Mouse (Mus musculus) liver, embryonic 11.5 days (tissue): Measurements from ENCODE around the gene Sec13. TPM values are rescaled to one million over a fixed set of nuclear protein-coding genes. Genes with fewer than 3 reads are reported as not detected.

Experiments
- ATAC-seq: fragments of 200-750 bp; cut with Nextera tagmentation; replicated peaks from 2 replicates; pipeline ENCODE4 v1.8.0; 2017; ENCODE audit warnings: moderate number of reproducible peaks, mild to moderate bottlenecking, moderate TSS enrichment, moderate library complexity; ENCODE audit not compliant: low FRiP score
- DNase-seq: peaks from one replicate; pipeline ENCODE4 v3.0.0-alpha.2; 2017; ENCODE audit warnings: low spot score
- H3K27ac ChIP-seq: fragments of 300-500 bp; sonication (generic); 2 replicates; pipeline ENCODE4 v1.5.1; 2014; ENCODE audit warnings: mild to moderate bottlenecking, low read depth, low read length, control low read depth
- H3K27me3 ChIP-seq: fragments of 300-500 bp; sonication (generic); replicated peaks from 2 replicates; pipeline ENCODE4 v1.6.1; 2014; ENCODE audit warnings: low read length, mixed read lengths; ENCODE audit not compliant: control insufficient read depth, insufficient read depth
- H3K36me3 ChIP-seq: fragments of 300-500 bp; sonication (generic); 2 replicates; pipeline ENCODE4 v1.6.1; 2014; ENCODE audit warnings: mild to moderate bottlenecking, low read length, moderate library complexity, mixed read lengths; ENCODE audit not compliant: control insufficient read depth, insufficient read depth
- H3K4me1 ChIP-seq: fragments of 300-500 bp; sonication (generic); replicated peaks from 2 replicates; pipeline ENCODE4 v1.6.1; 2014; ENCODE audit warnings: low read length, mixed read lengths; ENCODE audit not compliant: control insufficient read depth, insufficient read depth
- H3K4me2 ChIP-seq: fragments of 300-500 bp; sonication (generic); 2 replicates; pipeline ENCODE4 v1.6.1; 2014; ENCODE audit warnings: mild to moderate bottlenecking, control low read depth, moderate library complexity
- H3K4me3 ChIP-seq: fragments of 300-500 bp; sonication (generic); 2 replicates; pipeline ENCODE4 v1.5.1; 2014; ENCODE audit warnings: low read depth, low read length, control low read depth
- H3K9ac ChIP-seq: fragments of 300-500 bp; sonication (generic); 2 replicates; pipeline ENCODE4 v1.6.1; 2014; ENCODE audit warnings: low read depth, low read length, control low read depth
- H3K9me3 ChIP-seq: fragments of 300-500 bp; sonication (generic); 2 replicates; pipeline ENCODE4 v1.6.1; 2016; ENCODE audit warnings: low read length, inconsistent platforms, mixed read lengths; ENCODE audit not compliant: control insufficient read depth
- WGBS: fragments of 180-500 bp; shearing (Covaris S2); extraction: QIAGEN DNeasy Blood & Tissue Kit; methylation state at CpG from one replicate; pipeline ENCODE4 v1.1.7; 2014; 5-methylcytosine and 5-hydroxymethylcytosine counted together
- polyA plus RNA-seq: library from polyadenylated mRNA; unstranded; fragments of >200 nt; fragmentation: Nextera tagmentation; extraction: Ambion mirVana; gene quantifications from 2 replicates; pipeline ENCODE4 v1.2.1, GENCODE M21; 2014

The Sec13 gene
- 236 and 241 TPM in 2 replicates for polyA plus RNA-seq

DNA sequence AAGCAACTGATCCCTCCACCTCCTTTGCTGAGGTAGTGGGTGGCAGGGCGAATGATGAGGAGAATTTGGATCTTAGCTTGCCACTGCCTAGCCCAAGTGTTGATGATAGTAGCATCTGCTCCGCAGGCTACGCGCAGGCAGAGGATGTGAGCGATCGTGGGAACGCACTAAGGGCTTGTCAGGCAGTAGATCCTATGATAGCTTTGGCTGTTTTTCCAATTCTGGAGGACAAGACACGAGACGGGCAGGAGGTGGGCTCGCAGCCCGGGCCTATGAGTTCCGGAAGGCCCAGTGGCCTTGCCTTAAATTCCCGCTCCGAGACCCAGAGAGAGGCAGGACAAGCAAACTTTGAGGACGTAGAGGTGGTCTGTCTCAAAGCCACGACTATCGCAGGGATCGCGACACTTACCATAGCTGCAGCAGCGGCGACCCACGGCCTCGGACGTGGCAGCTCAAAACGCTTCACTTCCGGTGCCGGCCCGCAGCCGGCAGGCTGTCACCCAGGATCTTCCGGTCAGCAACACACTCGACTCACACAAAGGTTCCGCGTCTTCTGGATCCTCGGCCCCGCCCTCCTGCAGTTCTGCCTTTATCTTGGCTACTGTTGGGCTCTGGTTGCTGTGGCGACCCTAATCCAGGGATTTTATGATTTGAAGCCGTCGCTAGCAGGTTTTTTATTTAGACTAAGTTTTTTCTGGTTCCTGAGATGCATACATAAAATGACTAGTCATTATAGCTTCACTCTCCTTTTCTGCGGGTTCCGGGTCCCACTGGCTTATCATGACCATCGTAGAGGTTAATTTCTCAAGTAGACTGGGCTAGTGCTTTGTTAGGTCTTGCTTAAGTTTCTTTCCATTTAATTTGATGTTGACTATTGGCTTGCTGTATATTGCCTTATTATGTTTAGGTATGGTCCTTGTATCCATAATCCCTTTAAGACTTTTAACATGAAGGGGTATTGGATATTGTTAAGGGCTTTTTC, at the start of gene Sec13:
Sec13 (minus strand) TSS at position 508 of the 982 bp plus-strand sequence.
- WGBS = 7% methylated on average over 41 of the region's 41 CpGs
- peak within 1 kb of the TSS; percentile 85 for H3K4me3 ChIP-seq
- peaks cover 8% of the 10 kb centered on the region for H3K4me1 ChIP-seq
- peak; percentile 83 for ATAC-seq
- DNase-seq = peak; percentile 80
- H3K27ac ChIP-seq = 0 out of 2 replicates have a peak within 1 kb of the TSS, but pooled peaks have one; percentile 4
- H3K9me3 ChIP-seq = no peaks in the 10 kb centered on the region
- H3K27me3 ChIP-seq = no peaks in the 10 kb centered on the region
- H3K36me3 ChIP-seq = peaks cover 19% of the 10 kb centered on the region
- peak within 1 kb of the TSS; percentile 82 for H3K9ac ChIP-seq
- peak within 1 kb of the TSS; percentile 73 for H3K4me2 ChIP-seq

- no peak overlapping the region for H3K4me2 ChIP-seq
- no peak overlapping the region for H3K27ac ChIP-seq
- H3K36me3 ChIP-seq = no peaks in the 10 kb centered on the region
- H3K27me3 ChIP-seq = no peaks in the 10 kb centered on the region
- no peak overlapping the region for H3K9ac ChIP-seq
- ATAC-seq (no peak), DNase-seq (no peak)
- H3K4me1 ChIP-seq = no peaks in the 10 kb centered on the region
- no peaks in the 10 kb centered on the region for H3K9me3 ChIP-seq
- 57% methylated on average over 6 of the region's 6 CpGs for WGBS
- no peak overlapping the region for H3K4me3 ChIP-seq
Observed at GRCm38 (mm10) chr6:113787459-113787968, 47.0 kb upstream of the Sec13 start.

GRCm38 (mm10) chr6:113785658-113786057, 45.1 kb upstream of the Sec13 start:
- WGBS = 63% methylated on average over 7 of the region's 7 CpGs
- no peaks in the 10 kb centered on the region for H3K4me1 ChIP-seq

DNA sequence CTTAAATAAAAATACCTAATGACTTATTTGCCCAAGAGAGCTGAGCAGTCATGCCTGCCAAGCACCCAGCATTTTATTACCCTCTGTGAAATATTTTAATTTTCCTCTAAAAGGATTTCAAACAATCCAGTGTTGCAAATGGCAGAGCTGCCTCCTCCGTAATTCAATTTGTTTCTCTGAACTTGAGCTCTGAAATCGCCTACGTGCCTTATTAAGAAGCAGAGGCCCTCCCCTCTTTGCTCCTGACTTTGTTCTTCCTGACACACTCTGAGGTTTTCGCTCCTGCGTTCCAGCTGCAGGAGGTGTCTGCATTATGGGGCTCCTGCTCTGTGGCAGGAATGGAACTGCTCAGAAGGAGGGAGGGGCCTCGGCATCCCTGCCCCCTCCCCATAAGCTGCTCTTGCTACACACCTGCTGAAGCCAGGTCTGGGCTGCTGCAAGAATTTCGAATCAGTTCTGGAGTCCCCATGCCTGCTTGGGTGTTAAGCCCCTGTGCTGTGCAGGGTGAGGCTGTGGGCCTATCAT, 37.7 kb upstream of the Sec13 start:
- Histone ChIP-seq H3K36me3 (no peaks in the 10 kb centered on the region), H3K4me3 (no peak overlapping the region), H3K9me3 (no peaks in the 10 kb centered on the region), H3K4me2 (no peak overlapping the region), H3K27ac (no peak overlapping the region), H3K4me1 (no peaks in the 10 kb centered on the region), H3K27me3 (no peaks in the 10 kb centered on the region), H3K9ac (no peak overlapping the region)
- ATAC-seq = no peak
- no peak for DNase-seq
- 62% methylated on average over 7 of the region's 7 CpGs for WGBS

More at GRCm38 (mm10) chr6:113785658-113786057, 45.1 kb upstream of the Sec13 start:
- ATAC-seq (no peak), DNase-seq (no peak)
- H3K9ac ChIP-seq = no peak overlapping the region
- H3K36me3 ChIP-seq = no peaks in the 10 kb centered on the region
- H3K4me3 ChIP-seq = no peak overlapping the region
- H3K4me2 ChIP-seq = no peak overlapping the region
- no peaks in the 10 kb centered on the region for H3K9me3 ChIP-seq
- H3K27me3 ChIP-seq = no peaks in the 10 kb centered on the region
- no peak overlapping the region for H3K27ac ChIP-seq

GRCm38 (mm10) chr6:113768804-113769203, 28.3 kb upstream of the Sec13 start:
- no peak overlapping the region for H3K4me3 ChIP-seq
- DNase-seq (no peak), ATAC-seq (no peak)
- WGBS = 57% methylated on average over 11 of the region's 11 CpGs
- no peak overlapping the region for H3K27ac ChIP-seq
- H3K4me2 ChIP-seq = no peak overlapping the region
- H3K36me3 ChIP-seq = no peaks in the 10 kb centered on the region
- H3K4me1 ChIP-seq = no peaks in the 10 kb centered on the region
- no peaks in the 10 kb centered on the region for H3K27me3 ChIP-seq
- no peaks in the 10 kb centered on the region for H3K9me3 ChIP-seq
- no peak overlapping the region for H3K9ac ChIP-seq

DNA sequence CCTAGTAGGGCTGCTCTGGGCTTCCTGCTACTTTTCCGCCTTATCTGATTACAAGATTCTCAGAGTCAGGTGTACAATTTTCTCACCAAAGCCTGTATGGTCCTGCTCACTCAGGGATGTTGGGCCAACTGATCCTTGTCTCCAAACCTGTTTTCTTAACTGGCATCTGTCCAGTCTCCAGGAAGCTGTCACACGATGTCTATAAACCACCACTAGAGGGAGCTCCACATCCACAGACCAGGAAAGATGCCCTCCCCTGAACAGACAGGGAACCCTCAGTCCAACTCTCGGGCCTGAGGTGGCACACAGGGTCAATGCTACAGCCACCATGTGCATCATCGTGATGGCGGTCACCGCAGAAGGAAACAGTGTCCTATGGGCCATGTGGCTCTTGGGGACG, 21.1 kb upstream of the Sec13 start:
- ATAC-seq (no peak), DNase-seq (peak; percentile 43)
- 0 out of 2 replicates have a peak, but pooled peaks cover 2% of the 10 kb centered on the region for H3K27me3 ChIP-seq
- H3K4me1 ChIP-seq = no peaks in the 10 kb centered on the region
- no peak overlapping the region for H3K4me2 ChIP-seq
- no peaks in the 10 kb centered on the region for H3K36me3 ChIP-seq
- no peak overlapping the region for H3K27ac ChIP-seq
- H3K9ac ChIP-seq = no peak overlapping the region
- WGBS = 30% methylated on average over 7 of the region's 7 CpGs
- no peaks in the 10 kb centered on the region for H3K9me3 ChIP-seq
- no peak overlapping the region for H3K4me3 ChIP-seq

DNA sequence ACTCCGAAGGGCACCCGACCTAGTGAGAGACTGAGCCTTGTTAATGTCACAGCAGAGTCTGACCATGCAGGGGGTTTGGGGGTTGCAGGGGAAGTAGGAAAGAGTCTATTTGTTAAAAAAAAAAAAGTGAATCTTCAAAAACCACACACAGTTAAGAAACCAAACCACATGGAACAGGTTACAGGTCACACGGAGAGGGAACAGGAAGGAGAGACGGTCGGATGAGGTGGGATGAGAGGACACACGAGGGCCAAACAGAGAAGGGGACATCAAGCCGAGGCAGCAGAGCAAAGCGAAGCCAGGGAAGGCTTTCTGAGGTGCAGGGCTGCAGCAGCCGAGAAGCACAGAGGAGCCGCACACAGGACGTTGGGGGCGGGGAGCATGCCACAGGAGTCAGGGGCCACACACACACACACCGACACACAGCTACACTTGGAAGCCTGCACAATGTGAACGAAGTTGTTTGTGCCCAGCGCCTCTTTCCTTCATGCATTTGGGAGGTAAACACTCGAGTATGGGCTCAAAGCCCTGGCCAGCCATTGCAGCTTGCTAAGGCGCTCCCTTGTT, 8.7 kb upstream of the Sec13 start:
- H3K9ac ChIP-seq = no peak overlapping the region
- H3K9me3 ChIP-seq = no peaks in the 10 kb centered on the region
- H3K36me3 ChIP-seq = no peaks in the 10 kb centered on the region
- peaks cover 26% of the 10 kb centered on the region for H3K27me3 ChIP-seq
- no peak overlapping the region for H3K4me2 ChIP-seq
- 53% methylated on average over 17 of the region's 17 CpGs for WGBS
- no peak for ATAC-seq
- no peak for DNase-seq
- H3K4me3 ChIP-seq = no peak overlapping the region
- H3K27ac ChIP-seq = no peak overlapping the region
- H3K4me1 ChIP-seq = no peaks in the 10 kb centered on the region

DNA sequence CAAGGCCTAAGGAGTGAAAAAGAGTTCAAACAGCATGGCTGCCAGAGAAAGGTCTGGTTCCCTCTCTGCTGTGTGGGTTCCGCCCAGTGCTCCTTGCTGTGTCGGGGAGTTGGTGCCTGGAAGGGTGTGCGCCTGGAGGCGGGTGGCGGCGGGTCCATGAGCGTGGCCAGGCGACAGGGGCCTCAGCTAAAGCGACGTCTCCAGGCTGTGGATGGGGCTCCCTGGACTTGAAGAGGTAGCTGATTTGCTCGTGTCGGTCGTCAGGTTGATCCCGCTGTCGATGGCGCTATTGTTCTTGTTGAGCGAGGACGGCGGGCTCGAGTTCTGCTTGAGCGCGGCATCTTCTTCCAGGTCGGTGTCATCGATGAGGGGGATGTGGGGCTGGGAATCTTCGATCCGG, 7.8 kb upstream of the Sec13 start:
- Histone ChIP-seq H3K27me3 (peaks cover 26% of the 10 kb centered on the region), H3K4me1 (no peaks in the 10 kb centered on the region), H3K9ac (no peak overlapping the region), H3K36me3 (no peaks in the 10 kb centered on the region), H3K4me3 (no peak overlapping the region), H3K27ac (no peak overlapping the region), H3K4me2 (peak overlapping the region; percentile 36), H3K9me3 (no peaks in the 10 kb centered on the region)
- DNase-seq (no peak), ATAC-seq (no peak)
- 25% methylated on average over 26 of the region's 26 CpGs for WGBS
